Mouse (Mus musculus): ENCODE measurements at regions not wholly inside any gene's neighbourhood (a gene's known extent, or its start where the extent isn't known, plus 50 kb on each side); places are given as distances from the start of the nearest gene placed in this dataset.

GRCm38 (mm10) chr3:6883401-6883800, 263.2 kb upstream of the 1700008P02Rik start:
- no peak for ATAC-seq
- no peak overlapping the region for H3K4me2 ChIP-seq (ENCODE audit: low read depth)
- no peak for DNase-seq
- no peak overlapping the region for H3K27ac ChIP-seq (ENCODE audit: low read depth, low read length)
- no peaks in the 10 kb centered on the region for H3K36me3 ChIP-seq (ENCODE audit: insufficient read depth)
- H3K27me3 ChIP-seq (ENCODE audit: insufficient read depth, low read length) = peaks cover 3% of the 10 kb centered on the region; the same call in 1 of the 2 replicates
- 65% methylated on average over 1 of the region's 1 CpGs for WGBS
- H3K9me3 ChIP-seq (ENCODE audit: low read length) = no peaks in the 10 kb centered on the region
- TF ChIP-seq CTCF (IDR thresholded peaks at IDR 0.05; ENCODE audit: low read depth) = no peak
- H3K4me3 ChIP-seq (ENCODE audit: low read depth, low read length) = no peak overlapping the region
- no peaks in the 10 kb centered on the region for H3K4me1 ChIP-seq (ENCODE audit: insufficient read depth)
- no peak overlapping the region for H3K9ac ChIP-seq

GRCm38 (mm10) chr3:6876265-6876664, 256.0 kb upstream of the 1700008P02Rik start:
- H3K27me3 ChIP-seq (ENCODE audit: insufficient read depth, low read length) = no peaks in the 10 kb centered on the region
- no peak overlapping the region for H3K9ac ChIP-seq
- H3K27ac ChIP-seq (ENCODE audit: low read depth, low read length) = no peak overlapping the region
- DNase-seq (no peak), ATAC-seq (no peak)
- TF ChIP-seq CTCF (IDR thresholded peaks at IDR 0.05; ENCODE audit: low read depth) = no peak
- H3K4me3 ChIP-seq (ENCODE audit: low read depth, low read length) = no peak overlapping the region
- 55% methylated on average over 5 of the region's 5 CpGs for WGBS
- H3K4me2 ChIP-seq (ENCODE audit: low read depth) = no peak overlapping the region
- H3K36me3 ChIP-seq (ENCODE audit: insufficient read depth) = no peaks in the 10 kb centered on the region
- no peaks in the 10 kb centered on the region for H3K9me3 ChIP-seq (ENCODE audit: low read length)
- no peaks in the 10 kb centered on the region for H3K4me1 ChIP-seq (ENCODE audit: insufficient read depth)

GRCm38 (mm10) chr3:6872170-6872569, 251.9 kb upstream of the 1700008P02Rik start:
- no peak for ATAC-seq
- no peaks in the 10 kb centered on the region for H3K9me3 ChIP-seq (ENCODE audit: low read length)
- H3K36me3 ChIP-seq (ENCODE audit: insufficient read depth) = no peaks in the 10 kb centered on the region

DNA sequence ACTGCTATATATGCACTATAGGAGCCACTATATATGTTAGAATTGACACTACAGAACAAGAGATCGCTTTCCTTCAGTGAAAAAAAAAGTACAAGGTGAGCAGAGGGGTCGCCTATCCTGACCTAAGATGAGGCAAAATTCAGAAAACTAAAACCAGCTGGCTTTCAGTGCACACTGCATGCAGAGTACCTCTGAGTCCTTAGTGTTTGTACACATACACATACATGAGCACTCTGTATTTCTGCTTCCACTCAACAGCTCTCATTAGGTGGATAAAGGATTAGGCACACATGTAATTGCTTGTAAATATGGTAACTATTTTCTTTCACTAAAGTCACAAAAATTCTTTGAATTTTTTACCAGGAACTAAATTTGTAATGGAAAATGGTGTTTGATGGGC, 251.5 kb upstream of the 1700008P02Rik start:
- no peak for DNase-seq
- TF ChIP-seq CTCF (IDR thresholded peaks at IDR 0.05; ENCODE audit: low read depth) = no peak
- no peak overlapping the region for H3K9ac ChIP-seq
- H3K9me3 ChIP-seq (ENCODE audit: low read length) = no peaks in the 10 kb centered on the region
- ATAC-seq = no peak
- no peaks in the 10 kb centered on the region for H3K27me3 ChIP-seq (ENCODE audit: insufficient read depth, low read length)
- 77% methylated on average over 2 of the region's 2 CpGs for WGBS
- no peaks in the 10 kb centered on the region for H3K4me1 ChIP-seq (ENCODE audit: insufficient read depth)
- H3K4me3 ChIP-seq (ENCODE audit: low read depth, low read length) = no peak overlapping the region
- no peak overlapping the region for H3K4me2 ChIP-seq (ENCODE audit: low read depth)
- H3K36me3 ChIP-seq (ENCODE audit: insufficient read depth) = no peaks in the 10 kb centered on the region
- H3K27ac ChIP-seq (ENCODE audit: low read depth, low read length) = no peak overlapping the region

More at GRCm38 (mm10) chr3:6872170-6872569, 251.9 kb upstream of the 1700008P02Rik start:
- H3K4me2 ChIP-seq (ENCODE audit: low read depth) = no peak overlapping the region
- no peak for DNase-seq
- H3K9ac ChIP-seq = no peak overlapping the region
- no peaks in the 10 kb centered on the region for H3K4me1 ChIP-seq (ENCODE audit: insufficient read depth)
- no peak overlapping the region for H3K4me3 ChIP-seq (ENCODE audit: low read depth, low read length)
- no peak for TF ChIP-seq CTCF (IDR thresholded peaks at IDR 0.05; ENCODE audit: low read depth)
- no peak overlapping the region for H3K27ac ChIP-seq (ENCODE audit: low read depth, low read length)
- WGBS = 41% methylated on average over 3 of the region's 3 CpGs
- no peaks in the 10 kb centered on the region for H3K27me3 ChIP-seq (ENCODE audit: insufficient read depth, low read length)

DNA sequence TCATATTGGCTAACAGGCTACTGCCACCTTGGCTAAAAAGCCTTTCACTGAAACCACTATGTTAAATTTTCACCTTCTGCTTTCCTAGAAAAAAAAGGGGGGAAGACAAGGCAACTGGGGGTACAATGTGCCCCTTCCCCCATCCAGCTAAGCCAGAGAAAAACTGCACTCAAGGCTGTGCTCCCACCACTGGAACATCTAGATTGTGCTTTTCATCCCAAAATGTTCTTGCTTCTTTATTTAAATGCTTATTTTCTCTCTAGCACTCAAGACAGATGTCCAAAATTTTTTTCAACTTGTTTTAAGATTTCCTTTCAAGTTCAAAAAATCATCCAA, 245.9 kb upstream of the 1700008P02Rik start:
- ATAC-seq (peak; percentile 49), DNase-seq (no peak)
- no peaks in the 10 kb centered on the region for H3K9me3 ChIP-seq (ENCODE audit: low read length)
- H3K4me3 ChIP-seq (ENCODE audit: low read depth, low read length) = no peak overlapping the region
- H3K27me3 ChIP-seq (ENCODE audit: insufficient read depth, low read length) = no peaks in the 10 kb centered on the region
- H3K4me2 ChIP-seq (ENCODE audit: low read depth) = no peak overlapping the region
- H3K9ac ChIP-seq = no peak overlapping the region
- no peak for TF ChIP-seq CTCF (IDR thresholded peaks at IDR 0.05; ENCODE audit: low read depth)
- H3K27ac ChIP-seq (ENCODE audit: low read depth, low read length) = no peak overlapping the region
- H3K36me3 ChIP-seq (ENCODE audit: insufficient read depth) = no peaks in the 10 kb centered on the region
- H3K4me1 ChIP-seq (ENCODE audit: insufficient read depth) = no peaks in the 10 kb centered on the region

- Histone ChIP-seq H3K4me3 (ENCODE audit: low read depth, low read length) (no peak overlapping the region), H3K27me3 (ENCODE audit: insufficient read depth, low read length) (no peaks in the 10 kb centered on the region), H3K4me2 (ENCODE audit: low read depth) (no peak overlapping the region), H3K9ac (no peak overlapping the region), H3K27ac (ENCODE audit: low read depth, low read length) (no peak overlapping the region), H3K36me3 (ENCODE audit: insufficient read depth) (no peaks in the 10 kb centered on the region), H3K4me1 (ENCODE audit: insufficient read depth) (no peaks in the 10 kb centered on the region), H3K9me3 (ENCODE audit: low read length) (no peaks in the 10 kb centered on the region)
- 48% methylated on average over 3 of the region's 3 CpGs for WGBS
- TF ChIP-seq CTCF (IDR thresholded peaks at IDR 0.05; ENCODE audit: low read depth) = no peak
- peak; percentile 98 for ATAC-seq
- DNase-seq = peak; percentile 80
Measured at GRCm38 (mm10) chr3:6865462-6866147, 245.4 kb upstream of the 1700008P02Rik start.

- DNase-seq (no peak), ATAC-seq (no peak)
- Histone ChIP-seq H3K27ac (ENCODE audit: low read depth, low read length) (no peak overlapping the region), H3K4me3 (ENCODE audit: low read depth, low read length) (no peak overlapping the region), H3K4me1 (ENCODE audit: insufficient read depth) (no peaks in the 10 kb centered on the region), H3K9ac (no peak overlapping the region), H3K36me3 (ENCODE audit: insufficient read depth) (no peaks in the 10 kb centered on the region), H3K27me3 (ENCODE audit: insufficient read depth, low read length) (no peaks in the 10 kb centered on the region), H3K9me3 (ENCODE audit: low read length) (no peaks in the 10 kb centered on the region), H3K4me2 (ENCODE audit: low read depth) (no peak overlapping the region)
- WGBS = 84% methylated on average over 2 of the region's 2 CpGs
- TF ChIP-seq CTCF (IDR thresholded peaks at IDR 0.05; ENCODE audit: low read depth) = no peak
Measured at GRCm38 (mm10) chr3:6859866-6860180, 239.6 kb upstream of the 1700008P02Rik start.
